Mouse (Mus musculus): ENCODE results near the gene Laptm5. TPM values are rescaled to one million over a fixed set of nuclear protein-coding genes. Genes with fewer than 3 reads are reported as not detected.
A peak's percentile ranks its signal among the peaks of the same experiment; 100 is the strongest.

The Laptm5 gene
- 15.5 and 16.7 TPM in 2 replicates for polyA plus RNA-seq (2015; fragmentation: Nextera tagmentation; extraction: Ambion mirVana)

DNA sequence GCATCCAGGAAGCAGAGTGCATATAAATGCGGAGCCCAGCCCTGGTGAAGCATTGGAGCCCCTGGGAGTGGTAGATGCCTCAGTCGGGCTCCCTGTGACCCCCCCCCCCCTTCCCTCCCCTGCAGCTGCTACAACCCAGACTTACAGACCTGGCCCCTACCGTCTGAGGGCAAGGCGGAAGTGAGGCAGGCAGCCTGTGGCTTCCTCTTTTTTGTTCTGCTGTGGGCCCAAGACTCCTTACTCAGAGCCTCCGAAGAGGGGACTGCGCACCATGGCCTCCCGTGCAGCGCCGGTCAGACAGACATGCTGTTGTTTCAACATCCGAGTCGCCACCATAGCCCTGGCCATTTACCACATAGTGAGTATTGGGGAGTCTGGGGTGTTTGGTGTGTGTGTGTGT lies at the start of gene Laptm5:
Gene Laptm5, plus strand, starts transcription at position 49 of the 400 bp plus-strand sequence.
- H3K9ac ChIP-seq, result no peak within 1 kb of the TSS

DNA sequence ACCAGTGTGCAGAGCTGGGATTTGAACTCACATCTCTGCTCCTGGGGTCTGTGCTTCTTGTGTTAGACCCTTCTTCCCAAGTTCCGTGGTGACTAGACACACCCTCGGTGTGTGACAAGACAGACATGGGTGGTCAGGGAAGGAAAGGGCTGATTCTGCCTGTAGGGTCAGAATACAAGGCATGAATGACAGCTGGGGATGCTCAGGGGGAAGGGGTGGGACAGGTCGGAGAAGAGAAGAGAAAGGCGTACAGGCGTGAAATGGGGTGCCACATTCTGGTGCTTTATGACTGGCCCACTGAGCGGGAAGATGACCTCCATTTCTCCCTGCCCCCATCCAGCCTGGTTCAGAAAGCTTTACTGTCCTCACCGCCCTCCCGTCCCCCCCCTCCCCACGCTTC lies 47.5 kb upstream of the Laptm5 start:
- 13% methylated on average over 8 of the region's 9 CpGs for WGBS
- Histone ChIP-seq H3K9me3 (replicated peaks) (no peaks in the 10 kb centered on the region), H3K4me1 (peaks cover 43% of the 10 kb centered on the region)

More for the DNA sequence above, at the start of gene Laptm5:
- Histone ChIP-seq H3K9me3 (replicated peaks) (no peaks in the 10 kb centered on the region), H3K27me3 (no peaks in the 10 kb centered on the region; the same call in 1 of the 2 replicates), H3K27ac (no peak within 1 kb of the TSS), H3K36me3 (ENCODE audit: poor library complexity, severe bottlenecking) (no peaks in the 10 kb centered on the region), H3K4me1 (no peaks in the 10 kb centered on the region), H3K4me3 (no peak within 1 kb of the TSS), H3K4me2 (no peak within 1 kb of the TSS)
- 80% methylated on average over 11 of the region's 11 CpGs for WGBS
- ATAC-seq, result no peak

DNA sequence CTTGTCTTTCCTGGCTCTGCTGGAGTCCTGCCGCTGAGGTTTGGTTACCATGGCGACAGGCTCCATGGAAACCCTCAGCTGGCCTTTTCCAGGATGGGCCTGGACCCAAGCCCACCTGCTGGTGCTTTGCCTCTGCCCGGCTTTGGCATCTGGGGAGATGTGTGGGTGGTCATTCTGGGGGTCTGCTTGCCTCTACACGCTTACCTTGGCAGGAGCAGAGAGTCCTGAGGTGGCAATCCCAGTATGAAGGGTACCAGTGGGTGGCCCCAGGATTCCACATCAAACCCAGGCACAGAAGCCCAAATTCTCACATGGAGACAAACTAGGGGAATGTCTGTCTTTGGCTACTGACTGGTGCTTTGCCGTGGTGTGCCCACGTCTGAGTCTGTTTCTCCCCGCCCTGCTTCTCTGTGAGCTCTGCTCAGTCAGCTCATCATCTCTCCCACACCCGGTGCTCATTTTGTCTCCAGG lies 47.0 kb upstream of the Laptm5 start:
- ATAC-seq, result peak; percentile 48; the same call in 1 of the 2 replicates
- Histone ChIP-seq H3K27me3 (peaks cover 91% of the 10 kb centered on the region), H3K4me2 (peak overlapping the region; percentile 24), H3K27ac (peak overlapping the region; percentile 78), H3K36me3 (ENCODE audit: poor library complexity, severe bottlenecking) (no peaks in the 10 kb centered on the region), H3K4me3 (no peak overlapping the region), H3K4me1 (peaks cover 43% of the 10 kb centered on the region), H3K9ac (no peak overlapping the region), H3K9me3 (replicated peaks) (no peaks in the 10 kb centered on the region)
- 7% methylated on average over 8 of the region's 8 CpGs for WGBS

More for the DNA sequence above, 47.5 kb upstream of the Laptm5 start:
- 0 out of 2 replicates have a peak overlapping the region, but pooled peaks have one; percentile 26 for H3K9ac ChIP-seq
- H3K36me3 ChIP-seq (ENCODE audit: poor library complexity, severe bottlenecking), result no peaks in the 10 kb centered on the region
- no peak overlapping the region for H3K4me3 ChIP-seq
- H3K4me2 ChIP-seq, result peak overlapping the region; percentile 24; the same call in 1 of the 2 replicates
- peak; percentile 11; the same call in 1 of the 2 replicates for ATAC-seq
- H3K27me3 ChIP-seq, result peaks cover 92% of the 10 kb centered on the region
- H3K27ac ChIP-seq, result peak overlapping the region; percentile 70

DNA sequence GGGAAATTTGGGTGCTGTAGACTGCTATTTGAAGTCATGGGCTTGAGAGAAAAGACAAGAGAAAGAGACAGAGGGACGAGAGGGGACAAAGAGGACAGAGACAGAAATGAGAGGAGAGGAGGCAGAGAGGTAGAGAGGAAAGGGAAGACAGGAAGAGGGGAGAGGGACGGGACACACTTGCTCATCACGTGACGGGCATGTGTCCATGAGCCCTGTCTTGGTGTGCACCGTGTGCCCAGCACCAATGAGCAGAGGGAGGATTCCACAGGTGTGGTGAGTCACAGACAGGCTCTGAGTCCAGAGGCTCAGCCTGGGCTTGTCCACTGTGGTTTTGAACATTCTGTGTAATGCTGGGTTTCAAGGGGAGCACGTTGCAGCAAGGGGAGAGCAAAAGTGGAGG lies 45.0 kb upstream of the Laptm5 start:
- no peak overlapping the region for H3K9ac ChIP-seq
- peaks cover 88% of the 10 kb centered on the region for H3K27me3 ChIP-seq
- WGBS, result 74% methylated on average over 6 of the region's 6 CpGs
- no peak overlapping the region for H3K4me3 ChIP-seq
- no peaks in the 10 kb centered on the region for H3K36me3 ChIP-seq (ENCODE audit: poor library complexity, severe bottlenecking)
- H3K27ac ChIP-seq, result no peak overlapping the region
- no peaks in the 10 kb centered on the region for H3K9me3 ChIP-seq (replicated peaks)
- peaks cover 33% of the 10 kb centered on the region for H3K4me1 ChIP-seq
- no peak for ATAC-seq
- no peak overlapping the region for H3K4me2 ChIP-seq

- ATAC-seq, result no peak
- Histone ChIP-seq H3K9ac (no peak overlapping the region), H3K4me2 (no peak overlapping the region), H3K27me3 (peaks cover 87% of the 10 kb centered on the region), H3K4me3 (no peak overlapping the region), H3K27ac (no peak overlapping the region), H3K4me1 (peaks cover 33% of the 10 kb centered on the region), H3K9me3 (replicated peaks) (no peaks in the 10 kb centered on the region), H3K36me3 (ENCODE audit: poor library complexity, severe bottlenecking) (no peaks in the 10 kb centered on the region)
- 53% methylated on average over 5 of the region's 5 CpGs for WGBS
These were observed 44.1 kb upstream of the Laptm5 start for GRCm38 (mm10) chr4:130868803-130869202.

- peaks cover 77% of the 10 kb centered on the region for H3K27me3 ChIP-seq
- WGBS, result 18% methylated on average over 11 of the region's 11 CpGs
- H3K4me1 ChIP-seq, result peaks cover 20% of the 10 kb centered on the region
- no peak overlapping the region for H3K27ac ChIP-seq
- H3K9ac ChIP-seq, result no peak overlapping the region
- H3K4me3 ChIP-seq, result no peak overlapping the region
- ATAC-seq, result no peak
- no peaks in the 10 kb centered on the region for H3K9me3 ChIP-seq (replicated peaks)
- no peak overlapping the region for H3K4me2 ChIP-seq
- no peaks in the 10 kb centered on the region for H3K36me3 ChIP-seq (ENCODE audit: poor library complexity, severe bottlenecking)
These were observed 40.5 kb upstream of the Laptm5 start for GRCm38 (mm10) chr4:130872414-130872813.

DNA sequence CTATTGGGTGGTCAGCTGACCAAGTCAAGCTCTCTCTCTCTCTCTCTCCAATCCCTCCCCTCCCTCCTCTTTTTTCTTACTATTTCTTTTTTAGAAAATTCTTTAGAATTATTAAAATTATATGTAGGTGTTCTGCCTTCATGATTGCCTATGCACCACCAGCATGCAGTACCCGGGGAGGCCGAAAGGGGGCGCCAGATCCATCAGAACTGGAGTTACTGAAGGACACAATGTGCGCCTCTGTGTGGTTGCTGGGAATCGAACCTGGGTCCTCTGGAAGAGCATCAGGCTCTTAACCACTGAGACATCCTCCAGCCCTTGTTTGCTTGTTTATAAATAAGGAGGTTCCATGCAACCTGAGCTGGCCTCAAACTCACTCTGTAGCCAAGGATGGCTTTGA lies 39.5 kb upstream of the Laptm5 start:
- Histone ChIP-seq H3K4me3 (no peak overlapping the region), H3K9ac (no peak overlapping the region), H3K4me2 (no peak overlapping the region), H3K4me1 (peaks cover 22% of the 10 kb centered on the region), H3K36me3 (ENCODE audit: poor library complexity, severe bottlenecking) (no peaks in the 10 kb centered on the region), H3K27ac (no peak overlapping the region), H3K27me3 (peaks cover 72% of the 10 kb centered on the region), H3K9me3 (replicated peaks) (no peaks in the 10 kb centered on the region)
- 79% methylated on average over 5 of the region's 5 CpGs for WGBS
- ATAC-seq, result no peak

- H3K4me3 ChIP-seq, result no peak overlapping the region
- peak; percentile 77 for ATAC-seq
- no peak overlapping the region for H3K9ac ChIP-seq
- H3K4me2 ChIP-seq, result peak overlapping the region; percentile 24; the same call in 1 of the 2 replicates
- no peaks in the 10 kb centered on the region for H3K36me3 ChIP-seq (ENCODE audit: poor library complexity, severe bottlenecking)
- peaks cover 22% of the 10 kb centered on the region for H3K4me1 ChIP-seq
- 0 out of 2 replicates have a peak overlapping the region, but pooled peaks have one; percentile 6 for H3K27ac ChIP-seq
- H3K9me3 ChIP-seq (replicated peaks), result no peaks in the 10 kb centered on the region
- whole genome bisulfite sequencing, result 4% methylated on average over 10 of the region's 10 CpGs
- H3K27me3 ChIP-seq, result peaks cover 71% of the 10 kb centered on the region
These were observed 38.3 kb upstream of the Laptm5 start for GRCm38 (mm10) chr4:130874601-130875000.

DNA sequence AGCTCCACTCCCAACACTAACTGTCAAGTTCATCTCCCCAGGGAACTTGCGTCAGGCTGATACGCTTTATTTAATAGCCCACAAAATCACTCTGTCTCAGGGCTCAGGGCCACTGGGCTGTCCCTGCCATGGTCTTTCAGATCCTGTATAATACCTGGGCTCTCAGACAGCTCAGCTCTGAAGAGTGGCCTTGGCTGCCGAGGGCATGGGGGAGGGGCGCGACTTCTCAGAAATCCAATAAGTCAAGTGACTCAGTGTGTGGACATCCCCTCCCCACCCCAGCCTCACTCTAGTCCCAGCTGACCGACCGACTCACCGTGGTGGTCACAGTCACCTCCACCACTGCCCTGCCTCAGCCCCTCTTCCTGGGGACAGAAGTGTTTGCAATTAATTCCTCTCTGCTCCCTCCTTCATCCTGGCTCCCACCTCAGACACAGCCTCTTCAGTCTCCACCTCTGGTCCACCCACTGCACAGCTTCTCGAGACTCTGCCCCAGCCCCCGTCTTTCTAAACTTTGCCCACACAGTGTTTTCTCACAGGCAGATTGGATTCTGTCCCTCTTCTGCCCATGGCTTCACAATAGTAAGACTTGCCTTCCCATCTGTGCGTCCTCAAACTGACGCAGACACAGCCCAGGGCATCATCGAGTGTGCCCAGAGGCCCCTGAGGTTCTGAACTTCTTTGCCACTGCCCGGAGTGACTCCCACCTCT lies 36.8 kb upstream of the Laptm5 start:
- no peak for ATAC-seq
- Histone ChIP-seq H3K9me3 (replicated peaks) (no peaks in the 10 kb centered on the region), H3K36me3 (ENCODE audit: poor library complexity, severe bottlenecking) (no peaks in the 10 kb centered on the region), H3K27me3 (peaks cover 60% of the 10 kb centered on the region), H3K4me2 (no peak overlapping the region), H3K4me3 (no peak overlapping the region), H3K27ac (no peak overlapping the region), H3K9ac (no peak overlapping the region), H3K4me1 (peaks cover 22% of the 10 kb centered on the region)
- WGBS, result 60% methylated on average over 14 of the region's 14 CpGs

DNA sequence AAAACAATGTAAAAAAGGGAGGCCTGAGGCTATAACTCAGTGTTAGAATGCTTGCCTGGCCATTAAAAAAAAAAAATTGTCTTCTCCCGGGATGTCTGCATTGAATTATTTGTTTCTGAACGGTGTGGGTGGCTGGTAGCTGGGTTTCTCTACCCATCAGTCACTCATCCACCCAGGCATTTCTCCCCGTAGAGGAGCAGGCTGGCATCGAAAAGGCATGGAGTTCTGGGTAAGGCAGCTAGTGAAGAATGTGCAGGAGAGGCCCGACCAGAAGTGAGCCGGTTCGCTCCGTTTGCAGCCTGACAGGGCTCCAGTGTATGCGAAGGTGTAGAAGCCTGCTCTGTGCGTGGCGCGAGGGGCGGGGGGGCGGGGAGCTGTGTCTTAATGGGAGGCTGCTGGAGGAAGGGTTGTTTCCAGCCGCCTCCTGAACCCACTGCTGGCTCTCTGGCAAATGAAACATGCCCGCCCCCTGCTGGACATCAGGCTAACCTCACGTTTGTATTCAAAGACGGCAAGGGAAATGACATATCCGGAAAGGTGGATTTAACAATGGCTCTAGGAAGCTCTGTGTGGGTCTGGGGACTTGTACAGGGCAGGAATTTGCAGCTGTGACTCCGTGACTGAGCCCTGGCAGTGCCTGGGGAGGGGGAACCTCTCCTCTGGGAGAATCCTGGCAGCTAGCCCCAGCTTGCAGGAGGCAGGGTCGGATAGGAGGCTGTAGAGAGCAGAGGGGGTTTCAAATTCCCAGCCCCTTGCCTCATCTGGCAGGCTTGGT lies 34.5 kb upstream of the Laptm5 start:
- H3K27me3 ChIP-seq, result peaks cover 54% of the 10 kb centered on the region

DNA sequence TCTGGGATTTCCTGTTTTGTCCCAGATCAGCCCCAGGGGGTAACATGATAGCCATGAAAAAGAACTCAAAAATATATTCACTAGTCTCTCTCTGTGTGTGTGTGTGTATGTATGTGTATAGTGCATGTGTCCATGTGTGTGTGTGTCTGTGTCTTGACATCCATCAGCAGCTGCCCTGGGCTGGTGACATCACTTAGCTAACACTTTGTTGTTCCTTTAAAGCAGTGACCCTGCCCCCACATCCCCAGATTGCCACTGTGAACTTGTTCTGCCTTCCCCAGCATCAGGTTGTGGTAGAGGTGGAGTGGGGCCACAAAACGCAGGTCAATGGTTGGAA lies 33.9 kb upstream of the Laptm5 start:
- Histone ChIP-seq H3K4me2 (peak overlapping the region; percentile 43; the same call in 1 of the 2 replicates), H3K4me3 (no peak overlapping the region), H3K9ac (no peak overlapping the region), H3K36me3 (ENCODE audit: poor library complexity, severe bottlenecking) (no peaks in the 10 kb centered on the region), H3K4me1 (peaks cover 20% of the 10 kb centered on the region), H3K27me3 (peaks cover 49% of the 10 kb centered on the region), H3K27ac (no peak overlapping the region), H3K9me3 (replicated peaks) (no peaks in the 10 kb centered on the region)
- ATAC-seq, result no peak
- WGBS, result 71% methylated on average over 1 of the region's 1 CpGs

More for the DNA sequence above, 34.5 kb upstream of the Laptm5 start:
- H3K9ac ChIP-seq, result peak overlapping the region; percentile 30; the same call in 1 of the 2 replicates
- 6% methylated on average over 21 of the region's 21 CpGs for WGBS
- H3K36me3 ChIP-seq (ENCODE audit: poor library complexity, severe bottlenecking), result no peaks in the 10 kb centered on the region
- peak overlapping the region; percentile 43 for H3K4me2 ChIP-seq
- no peak overlapping the region for H3K4me3 ChIP-seq
- H3K4me1 ChIP-seq, result peaks cover 16% of the 10 kb centered on the region
- H3K9me3 ChIP-seq (replicated peaks), result no peaks in the 10 kb centered on the region
- peak; percentile 85 for ATAC-seq
- no peak overlapping the region for H3K27ac ChIP-seq

GRCm38 (mm10) chr4:130881336-130881735 lies 31.6 kb upstream of the Laptm5 start:
- peaks cover 17% of the 10 kb centered on the region for H3K4me1 ChIP-seq
- no peak overlapping the region for H3K9ac ChIP-seq
- H3K27me3 ChIP-seq, result peaks cover 39% of the 10 kb centered on the region
- no peak for ATAC-seq
- WGBS, result 80% methylated on average over 5 of the region's 5 CpGs
- H3K4me2 ChIP-seq, result no peak overlapping the region
- no peak overlapping the region for H3K4me3 ChIP-seq
- H3K27ac ChIP-seq, result no peak overlapping the region
- no peaks in the 10 kb centered on the region for H3K36me3 ChIP-seq (ENCODE audit: poor library complexity, severe bottlenecking)
- H3K9me3 ChIP-seq (replicated peaks), result no peaks in the 10 kb centered on the region

Data from forebrain, embryonic 13.5 days (tissue).